Mouse (Mus musculus) E14TG2a.4 (cell line): ENCODE data around the gene Mob3a.

Source experiments
- CTCF ChIP-seq: conservative IDR thresholded peaks from 2 replicates; pipeline ENCODE4 v1.5.1; 2014; ENCODE audit warnings: low read length
- NANOG ChIP-seq: IDR thresholded peaks from 2 replicates; pipeline ENCODE4 v1.6.1; 2014; ENCODE audit warnings: borderline replicate concordance, low read length, mixed read lengths

DNA sequence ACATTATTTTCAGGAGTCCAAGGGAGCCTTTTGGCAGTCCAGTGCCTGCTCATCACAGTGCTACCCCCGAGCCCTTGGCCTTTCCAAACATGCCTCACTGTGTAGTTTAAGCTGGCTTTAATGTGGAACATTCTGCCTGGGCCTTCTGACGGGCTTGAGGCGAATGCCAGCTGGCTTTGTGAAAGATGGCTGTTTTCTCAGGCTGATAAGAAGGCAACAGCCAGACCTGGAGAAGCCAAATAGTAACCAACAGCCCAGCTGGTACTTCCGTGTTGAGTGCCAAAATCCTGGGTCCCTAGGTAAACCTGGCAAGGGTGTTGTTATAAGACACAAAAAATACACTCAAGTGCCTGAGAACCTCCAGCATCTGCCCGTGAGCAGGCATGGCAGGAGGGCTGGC is 35.0 kb upstream of the Mob3a start:
- no peak for TF ChIP-seq CTCF
- no peak for TF ChIP-seq NANOG
